ENCODE assay signal across 10 mouse cellular contexts in genomic region chr1:193541934-193542580, GRCm38 (mm10).
A peak's percentile ranks its signal among the peaks of the same experiment; 100 is the strongest.
DNase-seq lines count a peak whose midpoint lies in the region; ATAC-seq and TF ChIP-seq lines count a peak whose summit lies in the region.
"Had no signal": no experiment of that assay in that cellular context is flagged by ENCODE, and none has a peak within 500 bp of the region (broad histone marks: within the 10 kb centered on the region; RNA-seq: fewer than 3 reads in every experiment).

No protein-coding gene starts in this region.

- peaks cover 12% of the 10 kb centered on the region for H3K4me1 ChIP-seq in heart, embryonic 13.5 days
- H3K4me1 ChIP-seq in ES-Bruce4 (ENCODE audit: control insufficient read depth, insufficient read depth, low read length): peaks cover 21% of the 10 kb centered on the region
- no peaks in the 10 kb centered on the region for H3K4me1 ChIP-seq in embryonic facial prominence, embryonic 11.5 days (ENCODE audit: control insufficient read depth, insufficient read depth, low read length)
- H3K4me1 ChIP-seq in midbrain, embryonic 14.5 days (ENCODE audit: control insufficient read depth, insufficient read depth, low read length): peaks cover 10% of the 10 kb centered on the region

- intact Hi-C loops in heart, postnatal 14 days (cut with DNase I): no loop called here

- TF ChIP-seq CTCF in ES-Bruce4 (IDR thresholded peaks at IDR 0.05; ENCODE audit: low read depth, low read length): no peak

- H3K4me2 ChIP-seq in heart, embryonic 13.5 days: peak overlapping the region; percentile 55
- no peak overlapping the region for H3K4me2 ChIP-seq in embryonic facial prominence, embryonic 11.5 days (ENCODE audit: low read depth, low read length)
- H3K4me2 ChIP-seq in midbrain, embryonic 14.5 days (ENCODE audit: low read length): peak overlapping the region; percentile 36
- H3K4me2 ChIP-seq: embryonic facial prominence, embryonic 12.5 days had no signal

- no peaks in the 10 kb centered on the region for H3K36me3 ChIP-seq in heart, embryonic 13.5 days
- no peaks in the 10 kb centered on the region for H3K36me3 ChIP-seq in ES-Bruce4 (ENCODE audit: control insufficient read depth, insufficient read depth, low read length, poor library complexity, severe bottlenecking)
- no peaks in the 10 kb centered on the region for H3K36me3 ChIP-seq in embryonic facial prominence, embryonic 11.5 days (replicated peaks; ENCODE audit: control insufficient read depth, insufficient read depth, low read depth, low read length)
- H3K36me3 ChIP-seq in midbrain, embryonic 14.5 days (ENCODE audit: control insufficient read depth, insufficient read depth, low read length): no peaks in the 10 kb centered on the region
- H3K36me3 ChIP-seq: embryonic facial prominence, embryonic 12.5 days had no signal

- WGBS in heart, embryonic 13.5 days: 19% methylated on average over 13 of the region's 13 CpGs
- 23% methylated on average over 13 of the region's 13 CpGs for WGBS in embryonic facial prominence, embryonic 11.5 days
- WGBS in midbrain, embryonic 14.5 days: 19% methylated on average over 13 of the region's 13 CpGs

- TF ChIP-seq POLR2A in ES-Bruce4 (IDR thresholded peaks at IDR 0.05; ENCODE audit: insufficient read depth, low read length): no peak

- H3K27me3 ChIP-seq in heart, embryonic 13.5 days (replicated peaks): peaks cover 26% of the 10 kb centered on the region
- no peaks in the 10 kb centered on the region for H3K27me3 ChIP-seq in ES-Bruce4 (ENCODE audit: control insufficient read depth, insufficient read depth, low read length, poor library complexity, severe bottlenecking)
- H3K27me3 ChIP-seq in embryonic facial prominence, embryonic 11.5 days (ENCODE audit: control insufficient read depth, insufficient read depth, low read length): no peaks in the 10 kb centered on the region
- no peaks in the 10 kb centered on the region for H3K27me3 ChIP-seq in midbrain, embryonic 14.5 days (ENCODE audit: control insufficient read depth, insufficient read depth, low read length)
- H3K27me3 ChIP-seq: embryonic facial prominence, embryonic 12.5 days had no signal

- H3K9me3 ChIP-seq in heart, embryonic 13.5 days: no peaks in the 10 kb centered on the region
- no peaks in the 10 kb centered on the region for H3K9me3 ChIP-seq in ES-Bruce4 (replicated peaks; ENCODE audit: control insufficient read depth, insufficient read depth, low read length, poor library complexity, severe bottlenecking)
- no peaks in the 10 kb centered on the region for H3K9me3 ChIP-seq in embryonic facial prominence, embryonic 11.5 days (replicated peaks; ENCODE audit: control insufficient read depth, low read length)
- H3K9me3 ChIP-seq in midbrain, embryonic 14.5 days (ENCODE audit: control insufficient read depth, low read length): no peaks in the 10 kb centered on the region
- H3K9me3 ChIP-seq: embryonic facial prominence, embryonic 12.5 days had no signal

- H3K4me3 ChIP-seq in heart, embryonic 13.5 days: peak overlapping the region; percentile 15; the same call in 1 of the 2 replicates
- no peak overlapping the region for H3K4me3 ChIP-seq in ES-Bruce4 (ENCODE audit: low read depth, low read length)
- H3K4me3 ChIP-seq in embryonic facial prominence, embryonic 11.5 days (ENCODE audit: low read depth, low read length): no peak overlapping the region
- H3K4me3 ChIP-seq in midbrain, embryonic 14.5 days (replicated peaks; ENCODE audit: low read depth, low read length): no peak overlapping the region
- H3K4me3 ChIP-seq: embryonic facial prominence, embryonic 12.5 days had no signal

- no peak for DNase-seq in heart, postnatal 14 days
- peak; percentile 20 for DNase-seq in embryonic facial prominence, embryonic 11.5 days (ENCODE audit: low spot score)
- DNase-seq in midbrain, embryonic 14.5 days: peak; percentile 74
- DNase-seq in spleen, postnatal 10 days (ENCODE audit: low spot score in 2 of 2): no peak
- DNase-seq in right cerebral cortex, postnatal 14 days: no peak
- DNase-seq in retina, embryonic 14.5 days (ENCODE audit: low spot score): no peak
- DNase-seq: lung, postnatal 36 days had no signal

- no peak overlapping the region for H3K27ac ChIP-seq in heart, embryonic 13.5 days (replicated peaks)
- H3K27ac ChIP-seq in ES-Bruce4 (ENCODE audit: insufficient read depth, low read length): peak overlapping the region; percentile 43
- H3K27ac ChIP-seq in embryonic facial prominence, embryonic 11.5 days (replicated peaks; ENCODE audit: low read depth, low read length): no peak overlapping the region
- peak overlapping the region; percentile 20 for H3K27ac ChIP-seq in midbrain, embryonic 14.5 days (replicated peaks; ENCODE audit: low read depth, low read length)
- H3K27ac ChIP-seq: embryonic facial prominence, embryonic 12.5 days had no signal

- ATAC-seq in heart, embryonic 13.5 days (ENCODE audit: extremely low read depth, insufficient number of reproducible peaks, low FRiP score, low TSS enrichment): no peak
- ATAC-seq in embryonic facial prominence, embryonic 11.5 days (replicated peaks; ENCODE audit: insufficient number of reproducible peaks, low FRiP score, low TSS enrichment, low read depth): no peak
- peak; percentile 76; the same call in 1 of the 2 replicates for ATAC-seq in midbrain, embryonic 14.5 days (ENCODE audit: low FRiP score, low TSS enrichment)

- H3K9ac ChIP-seq in heart, embryonic 13.5 days: peak overlapping the region; percentile 20
- H3K9ac ChIP-seq in ES-Bruce4 (ENCODE audit: low read depth, poor library complexity, severe bottlenecking): no peak overlapping the region
- no peak overlapping the region for H3K9ac ChIP-seq in embryonic facial prominence, embryonic 11.5 days (replicated peaks; ENCODE audit: low read length)
- H3K9ac ChIP-seq in midbrain, embryonic 14.5 days (replicated peaks; ENCODE audit: low read length): no peak overlapping the region; the same call in 1 of the 2 replicates
- H3K9ac ChIP-seq: embryonic facial prominence, embryonic 12.5 days had no signal

- TF ChIP-seq EP300 in ES-Bruce4 (IDR thresholded peaks at IDR 0.05; ENCODE audit: insufficient read depth, low read depth, low read length): no peak

Comparison
In these comparisons a context has a peak if more than half of its experiments do, and no peak if none do; other contexts are left out.
1. H3K27ac ChIP-seq: peak in ES-Bruce4 (single experiment) and midbrain, embryonic 14.5 days (single experiment); none in heart, embryonic 13.5 days (single experiment) and embryonic facial prominence, embryonic 11.5 days (single experiment).
2. DNase-seq: peak in embryonic facial prominence, embryonic 11.5 days (single experiment) and midbrain, embryonic 14.5 days (single experiment); none in heart, postnatal 14 days (0 of 2), spleen, postnatal 10 days (0 of 2), right cerebral cortex, postnatal 14 days (single experiment) and retina, embryonic 14.5 days (single experiment).